Comparison of ENCODE assay signal across 10 mouse cellular contexts in the genomic region with DNA sequence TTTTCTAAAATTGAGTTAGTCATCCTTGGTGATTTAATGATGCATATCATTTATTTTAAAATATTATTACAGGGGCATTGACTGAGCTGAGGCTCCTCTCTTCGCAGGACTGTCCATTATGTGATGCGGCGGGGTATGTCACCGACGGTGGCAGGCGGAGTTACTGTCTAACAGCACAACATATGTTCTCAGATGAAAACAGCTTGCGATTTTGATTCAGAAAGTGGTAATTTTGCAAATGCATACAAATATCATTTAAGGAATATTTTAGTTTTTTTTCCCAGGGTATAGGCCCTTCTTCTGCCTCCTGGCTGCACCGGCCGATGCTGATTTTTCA.
"Had no signal": no experiment of that assay in that cellular context is flagged by ENCODE, and none has a peak within 500 bp of the region (broad histone marks: within the 10 kb centered on the region; RNA-seq: fewer than 3 reads in every experiment).

No protein-coding gene starts in this region.

- H3K4me3 ChIP-seq: limb, embryonic 13.5 days; neural tube, embryonic 13.5 days had no signal

- H3K27me3 ChIP-seq: limb, embryonic 13.5 days; neural tube, embryonic 13.5 days had no signal

- DNase-seq: kidney, adult 8-10 months; kidney, postnatal 36 days; left cerebral cortex, postnatal 4 days; lung, adult 18-20 months; right cerebral cortex, postnatal 4 days; thymus, postnatal 4 days had no signal

- H3K4me2 ChIP-seq: limb, embryonic 13.5 days; neural tube, embryonic 13.5 days had no signal

- H3K36me3 ChIP-seq: limb, embryonic 13.5 days; neural tube, embryonic 13.5 days had no signal

- H3K9me3 ChIP-seq: limb, embryonic 13.5 days; neural tube, embryonic 13.5 days had no signal

- H3K4me1 ChIP-seq: limb, embryonic 13.5 days had no signal

- H3K9ac ChIP-seq: limb, embryonic 13.5 days; liver, embryonic 14.5 days; neural tube, embryonic 13.5 days had no signal

- H3K27ac ChIP-seq: kidney, postnatal 0 days; limb, embryonic 13.5 days; liver, embryonic 14.5 days; neural tube, embryonic 13.5 days had no signal
